Mouse (Mus musculus) testis, postnatal 14 days (tissue): Measurements from ENCODE around the gene Eci1.
A peak's percentile ranks its signal among the peaks of the same experiment; 100 is the strongest.

Experiments used
- DNase-seq: peaks from one replicate; pipeline ENCODE4 v3.0.0; 2021; ENCODE audit warnings: low spot score

The Eci1 gene

GRCm38 (mm10) chr17:24473612-24474275, 47.3 kb downstream of the Eci1 start, which contains the start of gene Bricd5:
Gene Bricd5, plus strand, starts transcription at chr17:24473884.
- DNase-seq, result peak; percentile 66

DNA sequence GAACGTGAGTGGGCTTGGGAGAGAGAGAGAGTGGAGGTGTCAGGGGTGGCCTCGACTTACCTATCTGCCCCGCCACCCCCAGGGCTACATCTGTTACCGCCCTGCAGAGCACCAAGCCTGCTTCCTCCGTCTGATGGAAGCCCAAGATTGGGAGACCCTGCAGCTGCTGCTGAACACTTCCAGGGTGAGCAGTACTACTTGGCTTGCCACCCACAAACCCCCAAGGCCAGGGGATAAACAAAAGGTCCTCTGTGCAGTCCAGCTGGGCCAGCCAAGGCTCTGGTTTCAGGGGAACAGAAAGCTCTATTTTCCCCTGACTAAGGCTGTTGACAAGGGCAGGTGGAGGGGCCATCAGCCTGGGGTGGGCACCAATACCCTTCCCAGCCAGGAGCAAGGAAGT, 48.1 kb downstream of the Eci1 start:
- peak; percentile 62 for DNase-seq

DNA sequence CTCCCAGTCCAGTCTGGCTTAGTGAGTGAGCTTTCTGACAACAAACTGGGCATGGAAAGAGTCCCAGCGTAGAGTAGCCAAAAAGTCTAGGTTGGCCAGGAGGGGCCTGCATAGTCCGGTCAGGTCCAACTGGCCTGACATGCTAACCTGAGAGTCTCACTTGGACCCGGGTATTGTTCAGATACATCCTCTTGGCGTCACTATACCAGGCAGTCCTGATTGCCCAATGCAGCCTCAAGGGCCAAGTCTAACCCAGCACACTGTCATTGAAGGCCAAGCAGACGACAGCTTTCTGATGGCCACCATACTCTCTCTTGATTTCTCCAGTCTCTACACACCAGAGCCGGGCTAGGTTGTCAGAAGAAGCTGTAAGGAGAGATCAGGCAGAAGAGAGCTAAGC, 49.1 kb downstream of the Eci1 start:
- no peak for DNase-seq

DNA sequence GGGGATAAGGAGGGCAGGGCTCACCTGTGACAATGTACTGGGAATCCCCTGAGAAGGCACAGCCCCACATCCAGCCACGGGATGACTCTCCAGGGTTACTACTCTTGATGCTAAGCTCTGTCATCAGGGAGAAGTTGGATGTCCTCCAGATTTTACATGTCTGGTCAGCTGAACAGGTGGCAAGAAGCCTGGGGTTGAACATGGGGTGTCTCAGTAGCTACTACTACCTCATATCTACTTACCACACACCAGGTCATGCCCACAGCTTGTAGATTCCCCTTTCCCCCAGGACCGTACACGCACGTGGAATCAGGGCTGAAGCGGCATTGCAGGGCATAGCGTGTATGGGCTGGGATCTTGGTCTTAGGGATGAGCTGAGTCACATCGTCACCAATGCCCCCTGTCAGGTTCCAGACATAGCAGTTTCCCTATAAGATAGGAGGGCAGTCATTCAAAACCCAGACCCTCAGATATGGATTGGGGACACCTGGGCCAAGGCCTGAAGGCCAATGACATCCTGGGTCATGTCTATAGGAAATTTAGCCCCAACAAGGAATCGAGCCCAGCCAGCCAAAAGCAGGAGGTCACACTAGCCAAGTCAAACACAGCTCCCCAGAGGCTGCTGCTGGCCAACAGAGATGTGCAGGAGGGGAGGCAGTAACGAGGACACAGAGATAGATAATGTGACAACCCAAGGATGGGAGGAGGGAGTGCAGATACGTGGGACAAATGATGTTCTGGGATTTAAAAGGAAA, 49.8 kb downstream of the Eci1 start:
- DNase-seq, result no peak

DNA sequence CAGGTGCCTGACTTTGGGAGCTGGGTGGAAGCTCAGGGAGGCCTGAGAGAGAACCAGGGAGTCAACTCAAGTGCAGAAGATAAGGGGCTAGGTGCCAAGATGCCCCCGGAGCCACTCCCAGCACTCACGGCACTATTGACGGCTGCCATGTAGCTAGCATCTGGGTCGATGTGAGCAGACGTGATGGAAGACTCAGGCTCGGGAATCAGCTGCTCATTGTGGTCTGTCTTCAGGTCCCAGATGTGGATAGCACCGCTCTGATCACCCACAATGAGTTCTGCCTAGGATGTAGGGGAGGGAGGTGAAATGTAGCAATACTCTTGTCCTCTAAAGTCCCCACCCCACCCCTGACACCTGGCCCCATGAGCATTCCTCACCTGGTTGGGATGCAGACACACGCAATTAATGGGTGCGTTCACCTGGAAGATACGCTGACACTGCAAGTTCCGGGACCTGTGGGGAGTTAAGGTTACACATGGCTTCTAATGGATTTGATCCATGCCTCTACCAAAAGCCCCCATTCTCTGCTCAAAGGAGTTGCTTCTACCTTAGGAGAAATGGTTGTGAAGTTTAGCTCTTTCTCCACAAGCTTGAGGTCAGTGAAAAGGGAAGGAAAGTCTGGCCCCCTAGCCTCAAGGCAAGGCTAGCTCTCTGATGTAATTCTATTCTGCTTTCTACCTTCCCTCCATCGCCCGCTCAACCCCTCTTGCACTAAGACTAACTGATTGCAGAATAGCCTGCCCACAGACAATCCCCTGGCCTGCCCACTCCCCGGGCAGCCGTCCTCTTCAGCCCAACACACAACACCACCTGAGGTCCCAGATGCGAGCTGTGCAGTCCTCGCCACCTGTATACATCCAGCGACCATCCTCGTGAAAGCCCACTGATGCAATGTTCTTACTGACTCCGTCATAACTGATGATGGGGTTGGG, 50.9 kb downstream of the Eci1 start:
- DNase-seq, result peak; percentile 14

GRCm38 (mm10) chr17:24477985-24478600, 51.7 kb downstream of the Eci1 start:
- peak; percentile 28 for DNase-seq

DNA sequence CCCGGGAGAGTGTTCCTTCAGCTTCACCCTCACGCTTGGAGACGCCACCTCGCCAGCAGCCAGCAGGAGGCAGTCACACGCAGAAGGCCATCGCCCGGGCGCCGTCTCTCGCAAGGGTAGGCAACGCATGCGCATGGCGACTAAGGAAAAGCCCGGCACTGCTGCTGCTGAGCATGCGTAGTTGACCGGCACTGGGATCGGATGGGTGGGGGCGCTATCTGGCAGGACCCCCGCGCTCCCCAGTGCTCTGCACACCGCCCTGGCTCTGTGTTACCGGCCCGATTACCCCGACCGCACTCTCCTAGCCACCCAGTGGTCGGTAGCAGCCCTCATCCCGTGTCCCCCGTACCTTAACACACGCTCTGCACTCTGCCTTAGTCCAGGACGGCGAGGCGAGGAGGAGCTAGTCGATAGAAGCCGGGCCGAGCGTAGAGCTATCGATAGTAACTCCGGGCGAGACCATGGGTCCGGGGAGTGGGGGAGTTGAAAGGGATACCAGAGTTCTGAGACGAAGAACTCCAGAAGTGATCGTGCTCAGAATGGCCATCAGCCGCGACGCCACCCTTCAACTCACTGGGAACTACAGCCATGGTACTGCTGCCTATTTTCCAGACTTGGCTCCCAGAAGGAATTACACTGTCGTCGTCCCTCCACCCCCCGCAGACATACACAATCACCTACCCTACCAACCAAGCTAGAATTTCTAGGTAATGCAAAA, 52.4 kb downstream of the Eci1 start, which contains the start of gene Mlst8:
Mlst8 (minus strand) TSS at position 416 of the 718 bp plus-strand sequence.
- peak; percentile 95 for DNase-seq

DNA sequence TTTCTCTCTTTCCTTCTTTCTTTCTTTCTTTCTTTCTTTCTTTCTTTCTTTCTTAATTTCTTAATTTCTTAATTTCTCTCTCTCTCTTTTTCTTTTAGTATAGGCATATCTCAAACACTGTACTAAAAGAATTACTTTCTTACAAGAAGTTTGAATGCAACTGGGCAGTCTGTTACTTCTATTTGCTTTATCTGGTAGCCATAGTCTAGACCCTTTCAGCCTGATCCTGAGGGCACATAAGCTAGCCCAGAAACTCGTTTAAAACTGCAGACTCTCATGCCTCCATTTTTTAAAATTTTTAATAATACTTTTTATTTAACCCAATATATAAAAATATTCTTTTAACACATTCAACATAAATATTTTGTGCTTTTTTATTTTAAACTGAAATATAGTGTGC, 53.0 kb downstream of the Eci1 start:
- DNase-seq, result no peak

DNA sequence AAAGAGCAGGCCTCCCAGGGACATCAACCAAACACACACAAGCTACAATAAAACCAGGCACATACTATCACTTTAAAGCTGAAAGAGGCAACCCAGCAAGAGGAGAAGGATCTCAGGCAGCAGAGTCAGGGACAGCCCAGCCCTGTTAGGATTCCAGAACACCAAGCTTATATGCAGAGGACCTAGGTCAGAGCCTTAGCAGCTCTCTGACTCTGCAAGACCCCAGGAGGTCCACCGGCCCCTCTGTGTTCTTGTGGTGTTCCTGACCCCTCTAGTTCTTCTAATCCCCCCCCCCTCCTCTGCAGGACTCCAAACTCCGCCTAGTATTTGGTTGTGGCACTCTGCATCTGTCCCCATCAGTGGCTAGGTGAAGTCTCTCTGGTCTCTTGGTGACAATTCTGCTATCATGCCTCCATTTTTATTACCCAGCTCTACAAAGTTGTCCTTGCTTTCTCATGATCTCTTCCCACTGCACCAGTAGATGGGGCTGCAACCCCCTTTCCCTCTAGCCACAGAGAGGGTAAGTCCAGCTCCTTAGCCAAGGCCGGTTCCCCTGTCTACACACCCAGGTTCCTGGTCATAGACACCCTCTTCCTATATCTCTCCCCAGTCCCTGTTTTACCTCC, 53.9 kb downstream of the Eci1 start:
- DNase-seq, result peak; percentile 12

- peak; percentile 69 for DNase-seq
These were observed 54.8 kb downstream of the Eci1 start for GRCm38 (mm10) chr17:24481027-24481815.

- DNase-seq, result no peak
These were observed 57.1 kb downstream of the Eci1 start for GRCm38 (mm10) chr17:24483495-24483894.

GRCm38 (mm10) chr17:24485090-24485860, 58.8 kb downstream of the Eci1 start:
- DNase-seq, result no peak

DNA sequence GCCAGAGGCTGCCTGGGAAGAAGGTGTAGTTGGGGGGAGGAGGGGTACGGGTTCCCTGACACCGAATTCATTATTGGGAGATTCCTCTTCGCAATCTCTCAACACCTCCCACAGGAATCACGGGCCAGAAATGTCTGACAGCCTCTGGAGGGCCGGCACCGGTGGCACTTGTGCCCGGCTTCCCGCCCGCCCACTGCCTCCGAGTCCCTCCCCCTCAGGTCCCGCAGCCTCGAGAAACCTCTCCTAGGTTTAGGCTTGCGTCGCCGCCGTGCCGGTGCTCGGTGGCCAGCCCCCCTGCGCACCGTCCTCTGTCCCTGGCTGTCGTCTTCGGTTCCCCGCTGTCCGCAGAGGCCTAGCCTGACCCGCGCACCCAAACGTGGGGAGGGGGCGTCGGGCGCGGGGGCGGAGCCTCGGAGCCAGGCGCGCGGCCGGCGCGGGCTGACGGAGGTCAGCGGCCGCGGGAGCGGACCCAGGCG, 61.8 kb downstream of the Eci1 start, which contains the start of gene Caskin1:
Caskin1 (plus strand) TSS at position 416 of the 476 bp plus-strand sequence.
- DNase-seq, result peak; percentile 59

- peak; percentile 51 for DNase-seq
These were observed 62.3 kb downstream of the Eci1 start for GRCm38 (mm10) chr17:24488662-24489264.
